Mouse (Mus musculus) frontal cortex, postnatal 10 days (tissue): ENCODE measurements around the gene Ccl22.

Source experiments
- DNase-seq, 2 experiments: peaks; one replicate each; pipeline ENCODE4 v3.0.0; 2022; ENCODE audit warnings: low spot score in 2 of 2, mixed read lengths in 1 of 2

The Ccl22 gene

DNA sequence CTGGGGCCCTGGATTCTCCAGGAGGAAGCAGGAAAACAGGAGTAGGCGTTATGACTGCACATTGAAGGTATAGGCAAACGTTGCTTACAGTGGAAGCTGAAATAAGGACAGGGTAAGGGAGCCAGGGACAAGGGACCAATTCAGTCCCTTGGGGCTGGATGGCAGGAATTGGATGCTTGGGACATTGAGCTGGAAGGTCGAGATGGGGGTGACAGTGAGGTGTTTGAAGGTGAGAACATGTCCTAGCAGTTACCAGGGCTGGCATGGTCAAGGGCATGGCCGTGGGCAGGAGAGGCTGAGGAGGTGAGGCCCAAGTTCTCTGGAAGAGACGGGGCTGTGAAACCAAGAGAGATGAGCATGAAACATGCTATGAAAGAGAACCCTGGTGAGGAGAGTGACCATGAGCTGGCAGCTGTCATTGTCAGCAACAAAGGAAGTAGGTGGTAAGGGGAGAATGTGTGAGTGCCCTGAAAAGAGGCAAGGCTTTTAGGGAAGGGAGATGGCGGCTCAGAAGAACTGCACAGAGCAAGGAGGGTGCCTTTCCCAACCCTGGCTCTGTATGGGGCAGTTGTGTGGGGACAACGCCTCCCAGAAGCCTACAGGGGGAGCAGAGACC lies 10.5 kb upstream of the Ccl22 start:
- no peak for DNase-seq

DNA sequence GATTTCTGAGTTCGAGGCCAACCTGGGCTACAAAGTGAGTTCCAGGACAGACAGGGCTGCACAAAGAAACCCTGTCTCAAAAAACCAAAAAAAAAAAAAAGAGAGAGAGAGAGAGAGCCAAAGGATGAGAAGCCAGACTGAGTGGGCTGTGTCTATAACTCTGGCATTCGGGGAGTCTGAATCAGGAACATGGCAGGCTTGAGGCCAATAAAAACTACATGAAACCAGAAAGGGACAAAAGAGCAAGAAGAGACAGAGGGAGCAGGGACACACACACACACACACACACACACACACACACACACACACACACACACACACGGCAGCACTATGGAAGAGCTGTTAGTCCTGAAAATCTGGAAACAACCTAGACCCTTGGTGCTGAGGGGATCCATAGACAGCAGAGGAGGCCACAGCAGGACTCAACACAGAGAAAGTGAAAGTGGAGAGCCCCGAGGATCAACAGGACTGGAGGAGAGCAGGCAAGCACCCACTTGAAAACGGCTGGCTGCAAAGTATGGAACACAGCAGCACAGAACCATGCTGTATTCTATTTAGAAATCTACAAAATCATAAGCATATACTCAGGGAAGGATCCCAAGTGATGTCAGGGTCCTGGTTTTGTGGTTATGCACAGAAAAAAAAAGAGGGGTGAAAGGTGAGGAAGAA lies 9.8 kb upstream of the Ccl22 start:
- no peak for DNase-seq

DNA sequence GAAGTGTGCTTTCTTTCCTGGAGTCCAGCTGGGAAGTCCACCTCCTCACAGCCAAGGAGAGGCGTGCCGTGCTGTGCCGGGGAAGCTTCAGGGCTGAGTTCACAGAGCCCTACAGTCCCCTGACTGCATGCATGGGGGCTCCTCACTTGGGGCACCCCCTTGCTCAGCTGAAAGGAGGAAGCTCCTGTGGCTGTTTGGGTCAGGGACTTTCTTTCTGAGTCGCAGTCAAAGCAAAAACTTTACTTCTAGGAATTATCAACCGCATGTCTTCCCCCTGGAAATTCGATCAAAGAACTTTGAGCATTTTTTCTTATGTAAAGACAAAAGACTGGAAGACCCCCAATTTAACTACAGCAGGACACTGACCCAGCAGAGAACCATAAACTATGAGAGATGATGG lies 5.6 kb upstream of the Ccl22 start:
- no peak for DNase-seq

DNA sequence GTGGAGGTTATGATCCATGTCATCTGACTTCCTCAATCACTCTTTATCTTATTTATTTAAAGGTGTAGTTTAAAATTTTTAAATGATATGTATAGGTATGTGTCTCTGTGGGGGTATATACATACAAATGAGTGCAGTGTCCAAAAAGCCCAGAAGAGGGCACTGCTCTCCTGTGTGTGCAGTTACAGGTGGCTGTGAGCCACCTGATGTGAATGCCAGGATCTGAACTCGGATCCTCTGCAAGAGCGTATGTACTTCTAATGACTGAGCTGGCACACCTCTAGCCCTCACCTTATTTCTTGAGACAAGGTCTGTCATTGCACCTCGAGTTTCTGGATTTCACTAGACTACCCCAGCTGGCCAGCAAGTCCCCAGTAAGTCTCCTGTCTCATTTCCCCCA lies 4.8 kb upstream of the Ccl22 start:
- DNase-seq = no peak

DNA sequence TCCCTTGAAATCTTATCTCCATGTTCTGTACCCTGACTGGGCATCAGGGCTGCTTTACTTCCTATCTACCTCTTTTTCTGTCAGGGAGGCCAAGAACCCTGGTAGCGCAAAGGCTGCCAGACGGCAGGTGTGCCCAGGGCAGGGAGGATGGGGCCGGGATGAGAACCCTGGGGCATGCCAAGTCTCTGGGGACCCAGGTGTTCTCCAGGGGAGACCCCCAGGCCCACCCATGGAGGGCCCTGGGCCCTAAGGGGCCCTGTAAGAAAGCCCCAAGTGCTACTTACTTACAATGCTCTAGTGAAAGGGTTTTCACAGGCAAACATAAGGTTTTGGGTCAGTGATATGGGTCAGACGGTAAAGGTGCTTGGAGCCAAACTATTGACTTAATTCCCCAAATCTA lies 3.7 kb upstream of the Ccl22 start:
- no peak for DNase-seq

DNA sequence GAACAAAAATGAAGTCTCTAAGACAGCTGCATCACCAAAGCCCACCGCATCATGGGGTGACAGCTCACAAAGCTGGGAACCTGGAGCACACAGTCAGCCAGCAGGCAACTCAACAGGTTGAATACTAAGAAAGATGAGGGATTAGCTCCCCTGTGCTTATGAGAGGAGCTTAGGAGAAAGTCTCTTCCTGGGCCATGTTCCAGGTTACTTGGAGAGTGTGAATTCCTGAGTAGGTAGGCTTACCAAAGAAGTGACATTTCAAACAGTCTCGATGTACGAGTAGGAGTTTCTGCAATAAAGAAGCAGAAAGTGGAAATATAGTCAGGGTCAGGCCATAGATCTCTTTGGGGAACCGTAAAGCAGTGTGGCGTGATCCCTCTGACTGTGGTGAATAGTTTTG lies 906 bp upstream of the Ccl22 start:
- no peak for DNase-seq

DNA sequence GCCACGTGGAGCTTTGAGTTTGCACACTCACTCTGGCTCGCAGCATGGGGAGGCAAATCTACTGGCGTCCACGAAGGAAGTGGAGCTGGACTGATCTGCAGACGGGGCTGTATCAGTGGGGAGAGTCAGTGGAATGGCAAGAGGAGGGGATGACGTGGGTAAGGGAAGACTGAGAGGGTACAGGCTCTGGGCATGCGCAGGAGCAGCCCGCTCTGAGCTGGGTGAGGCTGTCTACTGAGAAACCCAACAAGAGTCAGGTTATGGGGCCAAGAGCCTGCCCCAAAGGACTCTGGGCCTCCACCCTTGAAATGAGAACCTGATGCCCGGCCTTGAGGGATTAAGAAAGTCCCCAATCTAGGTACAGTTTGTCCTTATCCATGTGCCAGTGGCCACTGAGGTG lies 418 bp upstream of the Ccl22 start:
- DNase-seq = no peak

DNA sequence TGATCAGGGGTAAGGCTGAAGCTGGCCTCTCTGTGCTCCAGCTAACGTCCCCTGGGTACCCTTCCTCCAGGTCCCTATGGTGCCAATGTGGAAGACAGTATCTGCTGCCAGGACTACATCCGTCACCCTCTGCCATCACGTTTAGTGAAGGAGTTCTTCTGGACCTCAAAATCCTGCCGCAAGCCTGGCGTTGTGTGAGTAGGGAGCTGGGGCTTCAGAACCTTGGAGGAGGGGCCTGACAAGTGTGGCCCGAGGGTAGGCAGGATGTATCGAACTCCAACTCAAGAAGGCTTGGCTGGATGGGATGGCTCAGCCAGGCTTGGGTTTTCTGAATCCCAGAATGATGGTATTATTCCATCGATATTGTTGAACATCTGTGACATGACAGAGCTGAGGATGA lies 1.4 kb downstream of the Ccl22 start:
- no peak for DNase-seq

DNA sequence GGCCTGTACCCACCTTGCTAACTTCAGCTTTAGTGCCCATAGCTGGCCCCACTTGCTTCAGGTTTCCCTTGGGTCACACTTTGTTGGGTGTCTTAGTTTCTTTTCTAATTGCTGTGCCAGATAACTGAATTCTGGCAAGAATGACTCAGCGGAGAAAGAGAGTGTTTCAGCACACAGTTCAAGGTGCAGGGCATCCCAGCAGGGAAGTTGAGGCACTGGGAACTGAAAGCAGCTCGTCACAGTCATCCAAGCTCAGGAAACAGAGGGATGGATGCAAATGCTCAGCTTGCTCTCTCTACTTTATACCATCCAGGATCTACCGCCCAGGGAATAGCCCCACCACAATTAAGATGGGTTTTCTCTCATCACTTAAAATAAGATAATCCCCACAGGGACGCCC lies 3.0 kb downstream of the Ccl22 start:
- DNase-seq = no peak

DNA sequence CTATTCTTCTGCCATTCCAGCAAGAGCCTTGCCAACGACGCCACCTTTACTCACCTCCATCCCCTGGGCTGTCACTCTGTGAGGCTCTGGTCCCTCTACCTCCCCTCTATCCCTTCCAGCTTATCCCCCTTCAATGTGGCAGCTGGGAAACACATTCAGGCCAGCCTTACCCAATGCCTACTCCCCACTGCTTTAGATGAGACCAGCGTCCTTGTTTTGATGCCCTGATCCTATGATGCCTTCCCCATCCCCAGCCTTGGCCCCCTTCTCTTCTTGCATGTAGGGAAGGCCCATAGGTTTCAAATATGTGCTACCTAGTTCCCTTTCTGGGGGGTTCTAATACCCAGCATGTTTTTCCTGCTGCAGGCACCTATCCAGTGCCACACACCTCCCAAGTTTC lies 4.6 kb downstream of the Ccl22 start:
- DNase-seq = no peak

DNA sequence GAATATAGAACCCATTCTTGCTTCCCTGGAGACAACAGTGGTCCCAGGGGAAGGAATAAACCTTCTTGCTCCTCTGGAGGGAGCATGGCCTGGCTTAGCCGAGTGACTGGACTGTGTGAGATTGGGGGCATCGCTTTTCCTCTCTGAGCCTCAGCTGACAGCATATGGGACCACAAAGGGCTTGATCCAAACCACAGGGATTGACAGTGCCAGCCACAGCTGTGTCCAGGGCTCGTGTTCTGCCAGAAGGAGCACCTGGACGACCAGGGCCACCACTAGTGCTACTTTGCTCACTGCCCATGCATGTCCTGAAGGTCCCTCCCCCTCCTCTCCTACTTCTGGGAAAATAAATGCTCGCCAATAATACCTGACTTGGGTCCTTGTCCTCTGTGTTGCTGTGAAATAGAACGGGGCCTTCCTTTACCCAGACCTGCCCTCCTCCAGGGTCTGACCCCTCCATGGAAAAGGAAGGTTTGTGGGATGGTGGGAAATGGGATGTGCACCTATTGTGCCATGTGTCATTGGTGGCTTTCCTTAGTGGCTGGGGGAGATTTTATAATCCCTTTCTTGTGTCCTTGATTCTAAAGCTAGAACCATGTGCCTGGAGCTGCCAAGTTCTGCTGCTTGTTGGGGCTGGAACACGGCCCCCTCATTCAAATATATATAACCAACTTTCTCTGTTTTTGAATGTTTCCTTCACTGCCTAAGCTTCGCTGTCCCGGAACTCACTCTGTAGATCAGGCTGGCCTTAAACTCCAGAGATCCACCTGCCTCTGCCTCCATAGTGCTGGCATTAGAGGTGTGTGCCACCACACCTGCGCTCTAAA lies 5.8 kb downstream of the Ccl22 start:
- DNase-seq = no peak

DNA sequence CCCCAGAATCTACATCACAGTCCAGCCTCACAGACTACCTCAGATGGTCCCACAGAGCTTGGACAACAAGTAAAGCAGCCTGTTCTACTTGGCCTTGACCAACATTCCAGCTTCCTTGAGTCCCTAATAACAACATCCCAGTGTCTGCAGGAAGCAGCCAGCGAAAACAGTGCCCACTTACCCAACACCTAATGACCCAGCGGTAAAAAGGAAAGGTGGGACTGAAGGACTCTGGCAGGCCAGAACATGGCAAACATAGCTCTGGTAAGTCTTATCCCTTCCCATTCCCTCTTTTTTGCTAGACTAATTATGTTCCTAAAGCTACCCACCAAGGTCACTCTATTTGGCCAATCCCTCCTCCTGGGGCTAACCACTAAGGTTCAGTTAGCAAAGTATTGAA lies 8.6 kb downstream of the Ccl22 start:
- DNase-seq = no peak

DNA sequence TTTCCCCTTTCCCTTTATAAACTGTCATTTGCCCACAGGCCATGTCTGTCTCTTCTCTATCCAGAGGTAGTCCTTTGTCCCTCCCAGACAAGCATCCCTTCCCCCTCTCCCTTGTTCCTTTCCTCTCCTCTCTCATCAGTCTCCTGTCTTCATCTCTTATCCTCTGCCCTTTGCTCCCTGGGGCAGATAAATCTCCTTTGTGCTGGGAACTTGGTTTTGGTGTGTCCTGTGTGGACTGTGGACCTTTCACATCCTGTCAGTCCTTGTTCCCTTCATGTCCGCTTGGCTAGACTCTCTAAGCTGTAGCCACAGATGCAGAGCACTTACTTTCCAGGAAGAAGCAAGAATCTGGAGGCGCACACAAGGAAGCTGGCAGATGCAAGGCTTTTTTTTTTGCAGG lies 9.1 kb downstream of the Ccl22 start:
- DNase-seq = no peak

DNA sequence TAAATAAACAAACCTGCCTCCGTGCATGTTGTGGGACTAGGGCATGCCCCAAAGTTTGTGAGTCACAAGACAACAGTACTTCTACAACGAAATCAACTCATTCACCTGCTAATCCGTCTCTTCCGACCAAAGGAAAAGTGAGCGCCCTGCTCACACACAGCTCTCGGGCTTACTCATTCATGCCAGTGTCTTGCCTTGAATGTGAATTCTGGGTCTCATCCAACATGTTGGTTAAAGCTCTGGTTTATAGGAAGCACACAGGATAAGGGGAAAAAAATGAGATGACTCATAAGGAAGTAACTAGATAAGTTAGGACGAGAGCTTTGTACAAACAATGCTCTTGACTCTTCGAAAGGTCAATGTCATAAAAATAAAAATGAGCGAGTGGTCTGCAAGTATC lies 21.6 kb downstream of the Ccl22 start:
- DNase-seq = no peak

DNA sequence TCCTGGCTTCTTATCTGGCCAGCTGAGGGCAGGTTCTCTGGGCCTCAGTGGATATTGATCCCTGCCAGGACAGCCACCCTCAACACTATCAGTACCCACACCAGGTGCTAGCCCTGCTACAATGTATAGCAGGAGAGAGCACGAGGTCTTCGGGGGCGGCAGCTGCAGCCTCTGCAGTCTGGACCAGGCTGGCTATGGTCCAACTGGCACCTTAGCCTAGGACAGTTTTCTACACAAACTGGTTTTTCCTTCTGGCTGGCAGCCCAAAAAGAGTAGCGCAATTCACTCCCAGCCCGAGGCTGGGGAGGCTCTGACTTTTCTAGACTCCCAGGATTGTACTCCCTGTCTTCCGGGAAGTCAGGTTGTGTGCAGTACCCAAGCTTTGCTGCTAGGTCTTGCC lies 25.6 kb downstream of the Ccl22 start:
- DNase-seq = no peak

DNA sequence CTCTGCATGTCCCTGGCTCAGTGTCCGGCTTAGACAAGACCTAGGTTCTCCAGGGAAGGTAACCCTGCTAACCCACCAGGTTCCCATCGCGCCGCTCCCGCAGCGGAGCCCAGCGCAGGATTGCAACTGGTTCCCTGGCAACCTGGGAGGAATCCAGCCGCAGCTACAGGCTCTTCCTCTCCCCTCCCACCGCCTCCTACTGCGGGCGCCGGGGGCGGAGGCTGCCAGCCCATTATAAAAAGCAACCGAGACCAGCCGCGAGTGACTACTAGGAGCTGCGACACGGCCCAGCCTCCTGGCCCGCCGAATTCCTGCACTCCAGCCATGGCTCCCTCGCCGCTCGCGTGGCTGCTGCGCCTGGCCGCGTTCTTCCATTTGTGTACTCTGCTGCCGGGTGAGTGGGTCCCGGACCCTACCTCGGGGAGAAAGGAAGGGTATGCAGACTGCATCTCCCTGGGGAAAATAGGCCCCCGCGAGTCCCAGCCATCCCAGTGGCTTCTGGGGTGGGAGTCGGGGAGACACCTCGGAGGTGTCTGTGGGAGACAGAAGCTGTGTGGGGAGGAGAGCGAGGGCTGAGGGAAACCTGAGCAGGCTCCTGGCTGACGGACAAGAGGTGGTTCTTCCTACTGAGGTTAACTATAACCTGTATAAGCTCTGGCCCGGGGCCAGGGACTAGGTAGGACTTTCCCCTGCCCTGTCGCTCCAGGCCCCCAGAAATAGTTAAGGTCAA lies 26.7 kb downstream of the Ccl22 start, which contains the start of gene Cx3cl1:
Gene Cx3cl1, plus strand, starts transcription at position 69 of the 730 bp plus-strand sequence.
- DNase-seq = peak; percentile 85 to 86

DNA sequence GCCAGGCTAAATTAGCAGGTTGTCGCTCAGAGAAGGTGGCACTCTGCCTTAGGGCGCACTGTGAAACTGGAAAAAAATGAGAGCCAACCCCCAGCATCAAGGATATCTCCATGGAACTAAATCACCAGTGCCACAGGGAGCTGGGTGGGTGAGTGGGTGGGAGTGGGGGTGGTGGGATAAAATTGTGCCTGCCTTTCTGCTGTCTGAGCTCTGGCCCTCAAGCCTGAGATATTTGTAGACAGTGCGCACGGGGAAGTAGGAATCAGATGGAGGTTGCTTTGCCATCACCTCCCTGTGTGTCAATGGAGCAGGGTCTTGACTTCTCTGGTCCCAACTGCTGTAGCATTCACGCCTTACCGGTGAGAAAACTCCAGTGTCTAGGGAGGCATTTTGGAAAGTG lies 27.7 kb downstream of the Ccl22 start:
- DNase-seq = no peak

DNA sequence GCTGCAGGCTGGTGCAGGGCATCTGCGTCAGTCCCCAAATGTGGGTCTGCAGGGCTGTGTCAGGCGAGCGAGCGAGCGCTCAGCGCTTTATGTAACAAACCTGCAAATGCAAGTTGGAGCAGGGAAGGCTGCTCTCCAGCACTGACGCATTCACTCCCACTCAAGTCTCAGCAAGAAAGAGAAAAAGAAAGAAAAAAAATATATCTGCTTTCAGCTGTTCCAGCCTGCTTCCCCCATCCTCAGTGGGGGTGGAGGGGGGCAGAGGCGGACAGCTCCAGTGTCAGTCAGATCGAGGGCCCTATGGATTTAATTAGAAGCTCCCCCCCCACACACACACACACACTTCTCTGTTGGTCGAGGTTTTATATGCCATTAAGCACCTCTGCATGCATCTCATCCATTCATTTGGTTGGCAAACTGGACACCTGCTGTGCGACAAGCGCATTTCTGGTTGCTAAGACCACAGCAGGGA lies 28.3 kb downstream of the Ccl22 start:
- peak; percentile 53 to 67 for DNase-seq

DNA sequence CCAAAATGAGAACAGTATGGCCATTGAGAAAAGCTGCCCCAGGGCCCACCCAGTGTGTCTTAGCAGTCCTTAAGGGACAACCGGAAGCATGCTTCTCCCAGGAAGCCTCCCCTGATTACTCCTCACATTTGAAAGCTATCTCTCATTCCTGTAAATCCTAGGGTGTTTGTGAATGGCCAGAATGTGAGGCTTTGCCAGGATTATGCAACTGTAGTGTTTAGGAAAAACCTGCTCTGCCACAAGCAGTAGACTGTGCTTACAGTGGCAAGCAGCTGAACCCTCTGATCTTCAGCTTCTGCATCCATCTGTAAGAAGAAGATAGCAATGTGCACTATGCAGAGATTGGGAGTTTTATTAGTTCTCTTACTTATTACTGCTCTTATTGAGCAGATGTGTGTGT lies 29.2 kb downstream of the Ccl22 start:
- DNase-seq = no peak

DNA sequence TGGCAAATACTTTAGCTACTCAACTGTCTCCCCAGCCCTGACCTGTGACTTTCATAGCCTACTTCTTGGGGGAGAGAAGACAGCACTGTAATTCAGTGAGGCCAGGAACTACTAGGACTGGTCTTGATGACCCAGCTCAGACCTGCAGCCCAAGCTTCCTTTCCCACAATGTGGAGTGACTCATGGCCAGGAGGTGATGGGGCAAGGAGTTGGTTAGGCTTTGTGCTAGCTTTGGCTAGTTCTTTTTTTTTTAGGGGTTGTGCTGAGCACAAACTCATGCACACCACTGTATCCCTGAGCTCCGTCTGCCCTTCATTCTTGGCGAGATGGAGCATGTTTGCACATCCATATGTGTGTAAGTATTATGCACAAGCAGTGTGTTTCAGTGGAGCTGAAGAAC lies 31.0 kb downstream of the Ccl22 start:
- DNase-seq = no peak

DNA sequence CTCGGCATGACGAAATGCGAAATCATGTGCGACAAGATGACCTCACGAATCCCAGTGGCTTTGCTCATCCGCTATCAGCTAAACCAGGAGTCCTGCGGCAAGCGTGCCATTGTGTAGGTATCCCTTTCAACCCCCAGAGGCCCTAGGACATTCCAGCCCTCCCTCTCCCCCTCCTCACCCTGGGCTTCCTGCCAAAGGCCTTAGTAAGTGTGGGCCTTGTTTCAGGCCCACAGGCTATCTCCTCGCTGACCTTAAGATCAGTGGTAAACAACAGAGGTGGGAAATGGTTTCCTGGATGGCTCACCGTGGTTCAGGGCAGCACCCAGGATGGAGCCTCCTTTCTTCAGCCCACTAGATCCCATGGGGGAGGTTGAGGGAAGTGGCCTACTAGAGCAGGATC lies 32.6 kb downstream of the Ccl22 start:
- DNase-seq = no peak

DNA sequence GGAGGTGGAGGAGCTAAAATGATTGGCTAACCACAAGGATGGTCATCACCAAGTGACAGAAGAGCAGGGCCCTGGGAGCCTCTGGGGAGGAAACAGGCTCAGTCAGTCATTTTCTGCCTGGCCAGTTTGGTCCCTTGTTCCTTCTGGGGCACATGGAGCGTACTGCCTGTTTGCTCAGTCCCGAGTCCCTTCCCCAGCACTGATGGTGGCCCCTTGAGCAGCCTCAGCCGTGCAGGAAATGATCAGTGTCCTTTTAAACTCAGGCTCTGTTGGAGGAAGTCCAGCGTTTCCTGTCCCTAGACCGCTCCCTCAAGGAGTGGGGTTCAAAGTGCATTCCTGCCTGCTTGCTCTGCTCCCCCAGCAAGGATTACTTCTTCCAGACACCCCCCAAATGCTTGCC lies 33.1 kb downstream of the Ccl22 start:
- DNase-seq = no peak
